Mouse (Mus musculus) frontal cortex, postnatal 14 days (tissue): ENCODE measurements around the gene Cabin1.

Experiments used
- DNase-seq, 2 experiments: peaks; one replicate each; pipeline ENCODE4 v3.0.0; 2022; ENCODE audit warnings: low spot score in 2 of 2

Cabin1 gene

GRCm38 (mm10) chr10:75666451-75667030, 97.6 kb downstream of the Cabin1 start:
- DNase-seq: no peak

- no peak for DNase-seq
Measured at GRCm38 (mm10) chr10:75664673-75665270, 99.4 kb downstream of the Cabin1 start.

GRCm38 (mm10) chr10:75662575-75662974, 101.6 kb downstream of the Cabin1 start:
- DNase-seq: no peak

- DNase-seq: no peak
Measured at GRCm38 (mm10) chr10:75661876-75662275, 102.3 kb downstream of the Cabin1 start.

GRCm38 (mm10) chr10:75661381-75661780, 102.8 kb downstream of the Cabin1 start:
- no peak for DNase-seq

- DNase-seq: no peak
Measured at GRCm38 (mm10) chr10:75657772-75658171, 106.4 kb downstream of the Cabin1 start.

GRCm38 (mm10) chr10:75657165-75657564, 107.0 kb downstream of the Cabin1 start:
- DNase-seq: no peak

- DNase-seq: no peak
Measured at GRCm38 (mm10) chr10:75654053-75654452, 110.1 kb downstream of the Cabin1 start.

GRCm38 (mm10) chr10:75651381-75652068, 112.6 kb downstream of the Cabin1 start:
- no peak for DNase-seq

- DNase-seq: no peak
Measured at GRCm38 (mm10) chr10:75650306-75650902, 113.7 kb downstream of the Cabin1 start.

GRCm38 (mm10) chr10:75649406-75649995, 114.6 kb downstream of the Cabin1 start:
- no peak for DNase-seq

GRCm38 (mm10) chr10:75649001-75649400, 115.1 kb downstream of the Cabin1 start:
- DNase-seq: no peak

GRCm38 (mm10) chr10:75648091-75648490, 116.0 kb downstream of the Cabin1 start:
- no peak for DNase-seq

- no peak for DNase-seq
Measured at GRCm38 (mm10) chr10:75647362-75647761, 116.8 kb downstream of the Cabin1 start.

GRCm38 (mm10) chr10:75646406-75646805, 117.7 kb downstream of the Cabin1 start:
- no peak for DNase-seq

- no peak for DNase-seq
Measured at GRCm38 (mm10) chr10:75645616-75646015, 118.5 kb downstream of the Cabin1 start.

- DNase-seq: no peak
Measured at GRCm38 (mm10) chr10:75643741-75644343, 120.3 kb downstream of the Cabin1 start, which contains the start of gene Susd2. TSS of gene Susd2 (minus strand) at chr10:75644008.

GRCm38 (mm10) chr10:75642891-75643290, 121.2 kb downstream of the Cabin1 start:
- no peak for DNase-seq

GRCm38 (mm10) chr10:75642436-75642835, 121.7 kb downstream of the Cabin1 start:
- DNase-seq: no peak

GRCm38 (mm10) chr10:75641721-75642222, 122.4 kb downstream of the Cabin1 start:
- DNase-seq: peak in 1 of 2 experiments; percentile 3

- peak in 1 of 2 experiments; percentile 2 for DNase-seq
Measured at GRCm38 (mm10) chr10:75637711-75638110, 126.4 kb downstream of the Cabin1 start.
